Mouse (Mus musculus) left cerebral cortex, adult 11 months (tissue): ENCODE data around the gene Snx15.
A peak's percentile ranks its signal among the peaks of the same experiment; 100 is the strongest.

Source experiments
- DNase-seq: peaks from one replicate; pipeline ENCODE4 v3.0.0; 2022; ENCODE audit warnings: low spot score

Gene Snx15

DNA sequence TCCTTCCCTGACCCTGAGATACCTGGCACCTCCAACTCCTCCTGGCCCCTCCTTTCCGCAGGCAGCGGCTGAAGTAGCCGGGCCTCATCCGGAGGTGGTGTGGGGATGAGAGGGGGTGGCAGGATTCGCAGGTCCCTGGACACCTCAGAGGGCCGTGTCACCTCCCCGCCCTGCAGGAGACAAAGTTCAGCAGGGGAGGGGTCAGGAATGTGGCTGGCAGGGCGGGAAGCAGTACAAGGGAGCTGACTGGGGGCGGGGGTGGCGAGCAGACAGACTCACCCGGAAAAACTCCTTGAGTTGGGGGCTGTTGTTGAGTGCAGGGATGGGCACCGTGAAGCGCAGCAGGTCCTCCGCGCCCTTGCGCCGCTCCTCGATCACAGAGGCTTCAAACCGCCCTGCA, 6.3 kb downstream of the Snx15 start:
- no peak for DNase-seq

DNA sequence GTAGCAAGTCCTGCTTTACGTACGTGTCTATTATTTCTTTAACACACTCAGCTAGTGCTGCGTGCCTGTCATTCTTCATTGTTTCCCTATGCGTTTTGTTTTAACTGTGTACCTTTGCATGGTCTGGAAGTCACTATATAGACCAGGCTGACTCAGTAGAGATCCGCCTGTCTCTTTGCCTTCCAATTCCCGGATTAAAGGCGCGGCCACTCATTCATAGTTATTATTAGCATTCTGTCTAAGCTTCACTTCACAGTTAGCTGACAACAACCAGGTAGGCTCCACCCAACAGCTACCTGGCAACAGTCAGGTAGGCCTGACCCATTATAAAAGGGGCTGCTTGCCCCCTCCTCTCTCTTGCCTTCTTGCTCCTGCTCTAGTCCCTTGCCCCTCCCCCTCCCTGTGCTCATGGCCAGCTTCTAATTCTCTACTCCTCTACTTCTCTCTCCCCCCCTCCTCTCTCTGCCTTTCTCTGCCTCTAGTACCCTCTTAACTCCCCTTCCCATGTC, 9.4 kb downstream of the Snx15 start:
- no peak for DNase-seq

DNA sequence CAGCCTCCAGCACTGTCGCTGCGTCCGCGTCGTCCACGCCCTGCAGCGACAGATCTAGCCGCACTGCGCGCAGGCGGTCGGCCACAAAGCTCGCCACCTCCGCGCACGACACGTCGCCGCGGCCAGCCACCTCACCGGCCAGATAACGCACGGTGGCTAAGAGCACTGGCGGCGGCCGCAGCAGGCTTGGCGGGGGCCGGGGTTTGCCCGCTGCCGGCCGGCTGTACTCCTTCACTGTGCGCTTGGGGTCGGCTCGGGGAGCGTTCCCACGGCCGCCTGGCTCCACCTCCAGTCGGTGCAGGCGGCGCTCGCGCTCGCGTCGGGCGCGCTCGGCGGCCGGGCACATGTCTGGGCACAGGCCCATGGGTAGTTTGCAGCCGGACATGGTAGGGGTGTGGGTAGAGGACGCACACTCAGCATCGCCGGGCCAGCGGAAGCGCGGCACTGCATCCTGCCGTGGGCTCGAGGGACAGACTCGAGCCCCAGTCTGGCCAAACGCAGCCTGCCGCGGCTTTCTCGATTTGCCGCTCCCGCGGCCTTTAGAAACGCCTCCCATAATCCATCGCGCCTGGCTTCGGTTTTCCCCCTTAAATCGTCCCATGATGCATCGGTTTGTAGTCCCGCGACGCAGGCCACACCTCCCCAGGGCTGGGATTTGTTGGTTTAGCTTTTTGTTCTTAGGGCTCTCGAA, 10.0 kb downstream of the Snx15 start, which contains the start of gene Sac3d1:
TSS of gene Sac3d1 (minus strand) at position 665 of the 691 bp plus-strand sequence.
- peak; percentile 84 for DNase-seq

DNA sequence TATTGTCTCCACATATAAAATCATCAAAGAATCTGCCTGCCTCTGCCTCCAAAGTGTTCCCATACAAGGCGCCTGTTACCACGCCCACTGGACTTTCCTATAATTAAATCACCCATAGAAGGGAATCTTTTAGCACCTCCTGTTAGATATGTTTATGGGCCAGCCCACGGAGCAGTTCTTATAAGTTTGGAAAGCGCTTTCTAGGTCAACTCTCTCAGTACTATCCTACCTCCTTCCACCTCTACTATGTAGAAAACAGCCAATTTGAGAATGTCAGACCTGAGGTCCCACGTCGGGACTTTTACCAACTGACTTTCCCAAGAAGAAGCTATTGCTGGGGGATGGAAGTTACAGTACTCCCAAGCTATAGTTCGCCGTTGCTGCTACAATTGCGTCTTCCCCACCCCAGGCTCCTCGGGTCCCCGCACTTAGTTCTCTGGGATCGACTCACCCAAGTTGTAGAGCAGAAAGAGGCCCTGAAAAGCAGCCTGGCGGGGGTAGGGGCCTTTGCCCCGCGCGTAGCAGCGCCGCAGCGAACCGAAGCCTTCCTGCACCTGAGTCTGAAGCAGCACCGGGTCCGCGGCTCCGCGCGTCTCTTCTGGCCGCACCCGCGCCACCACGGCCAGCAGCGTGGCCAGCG, 10.6 kb downstream of the Snx15 start:
- DNase-seq: no peak

DNA sequence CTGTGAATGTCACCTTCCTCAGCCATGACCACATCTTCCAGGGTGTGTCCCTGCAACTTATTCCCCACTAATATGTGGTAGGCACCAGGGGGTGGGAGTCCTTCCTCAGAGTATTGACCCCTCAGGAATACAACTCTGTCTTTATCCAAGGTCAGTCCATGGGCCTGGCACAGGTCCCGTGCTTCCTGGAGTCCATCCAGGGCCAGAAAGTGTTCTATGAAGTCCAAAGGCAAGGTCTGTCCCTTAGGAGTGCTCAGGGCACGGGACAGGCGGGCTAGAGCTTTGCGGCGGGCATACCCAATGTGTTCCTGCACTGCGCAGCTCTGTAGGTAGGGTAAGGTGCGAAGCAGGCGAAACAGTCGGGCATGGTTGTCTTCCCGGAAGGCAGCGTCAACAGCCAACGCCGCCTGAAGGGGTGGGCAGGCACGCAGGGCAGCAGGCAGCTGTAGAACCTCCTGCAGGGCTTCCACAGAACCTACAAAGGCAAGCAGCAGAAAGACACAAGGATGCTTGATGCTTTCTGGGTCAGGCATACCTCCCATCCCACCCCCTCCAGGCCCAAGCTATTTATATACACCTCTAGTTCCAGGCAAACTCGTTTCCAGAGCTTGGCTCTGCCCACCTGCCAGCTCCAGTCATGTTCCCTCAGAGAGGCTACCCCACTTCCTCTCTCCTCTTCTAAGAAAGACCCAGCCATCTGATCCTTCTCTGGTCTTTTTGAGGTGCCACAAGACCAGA, 11.8 kb downstream of the Snx15 start:
- no peak for DNase-seq

DNA sequence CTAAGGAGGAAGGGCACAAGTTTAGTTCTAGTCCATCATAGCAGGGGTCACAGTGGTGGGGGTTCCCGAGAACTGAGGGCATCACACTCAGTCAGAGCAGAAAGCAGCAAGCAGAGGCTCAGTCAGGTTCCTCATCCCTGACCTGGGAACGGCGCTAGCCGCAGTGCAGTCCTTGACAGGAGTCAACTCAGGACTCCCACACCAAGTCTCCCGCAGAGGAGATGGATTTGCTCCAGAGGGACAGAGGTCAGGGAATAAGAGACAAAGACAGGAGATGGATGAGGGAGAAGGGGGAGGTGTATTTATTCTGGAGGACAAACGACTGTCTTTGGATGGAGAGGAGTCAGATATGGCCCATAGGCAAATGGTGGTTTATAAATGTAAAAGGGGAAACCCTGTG, 15.0 kb downstream of the Snx15 start:
- no peak for DNase-seq

DNA sequence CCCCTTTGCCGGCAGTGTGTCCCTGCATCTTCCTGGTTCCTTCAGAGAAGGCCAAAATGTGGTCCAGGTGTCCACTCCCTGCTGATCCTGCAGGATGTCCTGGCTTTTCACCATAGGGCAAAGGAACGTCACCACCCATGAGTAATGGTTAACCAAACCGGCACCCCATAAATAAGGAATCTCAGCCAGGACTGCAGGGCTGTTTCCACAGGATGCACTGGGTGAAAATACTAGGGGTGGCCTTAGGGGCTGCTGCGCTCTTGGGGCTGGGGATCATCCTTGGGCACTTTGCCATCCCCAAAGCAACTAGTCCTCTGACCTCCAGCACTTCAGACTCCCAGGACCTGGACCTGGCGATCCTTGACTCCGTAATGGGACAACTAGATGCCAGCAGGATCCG, 22.5 kb downstream of the Snx15 start, which contains the start of gene Naaladl1:
TSS of gene Naaladl1 (plus strand) at position 197 of the 400 bp plus-strand sequence.
- DNase-seq: no peak

DNA sequence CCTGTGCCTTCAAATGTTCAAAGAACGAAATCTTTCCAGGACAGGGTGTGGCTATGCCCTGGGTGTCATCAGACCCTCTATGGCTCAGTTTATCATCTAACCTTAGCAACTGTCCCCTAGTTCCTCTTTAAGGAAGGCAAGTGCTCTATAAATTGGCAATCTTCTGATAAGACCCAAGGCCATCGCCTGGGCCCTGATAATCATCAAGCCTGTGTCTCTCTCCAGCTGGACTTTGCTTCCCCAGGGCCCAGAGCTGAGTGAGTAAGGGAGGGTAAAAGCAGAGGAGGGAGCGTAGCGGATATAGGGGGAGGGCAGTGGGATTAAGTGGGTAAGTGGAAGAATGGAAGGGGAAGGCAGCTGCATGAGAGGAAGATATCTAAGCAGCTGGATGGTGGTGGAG, 23.6 kb downstream of the Snx15 start:
- no peak for DNase-seq

DNA sequence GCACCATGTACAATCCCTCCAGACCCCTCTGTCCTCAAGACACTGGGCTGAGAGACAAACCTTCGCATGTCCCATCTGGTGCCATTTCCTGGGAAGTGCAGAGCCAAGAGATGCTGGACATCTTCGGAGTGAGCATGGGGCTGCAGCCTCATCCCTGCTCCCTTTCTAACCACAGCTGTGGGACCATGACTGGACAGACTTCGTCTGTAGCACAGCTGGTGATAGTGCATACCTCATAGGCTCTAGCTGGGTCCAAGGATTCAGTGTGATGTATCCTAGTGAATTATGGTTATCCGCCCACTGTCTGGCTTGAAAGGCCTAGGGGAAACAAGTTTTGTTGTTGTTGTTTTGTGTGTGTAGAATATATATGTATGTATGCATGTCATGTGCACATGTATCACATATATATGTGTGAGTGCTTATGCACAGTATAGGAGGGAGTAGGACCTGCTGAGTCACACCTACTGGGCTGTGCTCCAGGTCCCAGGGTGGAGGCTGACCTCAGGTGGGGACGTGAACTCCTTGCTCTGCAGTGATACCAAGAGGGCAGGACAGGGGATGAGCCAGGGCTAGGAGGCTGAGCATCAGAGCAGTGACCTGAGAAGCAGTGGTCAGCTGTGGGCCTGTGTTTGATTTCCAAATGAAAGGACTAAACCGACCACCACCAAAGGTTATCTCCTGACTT, 25.8 kb downstream of the Snx15 start:
- no peak for DNase-seq

DNA sequence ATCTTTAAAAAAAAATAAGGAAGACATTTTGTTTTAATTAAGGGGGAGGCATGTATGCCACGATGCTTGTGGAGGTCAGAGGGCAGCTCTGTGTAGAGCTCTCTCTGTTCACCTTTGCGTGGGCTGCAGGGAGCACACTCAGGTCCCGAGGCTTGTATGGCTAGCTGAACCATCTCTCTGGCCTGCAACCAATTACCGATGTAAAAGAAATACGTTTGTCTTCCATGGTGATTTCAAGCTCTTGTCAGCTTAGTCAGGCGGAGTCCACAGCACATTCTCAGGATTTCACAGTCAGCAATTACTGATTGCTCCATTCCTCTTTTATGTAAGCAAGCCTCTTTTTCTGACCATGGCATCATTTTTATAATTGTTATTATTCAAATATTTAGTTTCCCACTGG, 26.9 kb downstream of the Snx15 start:
- no peak for DNase-seq

DNA sequence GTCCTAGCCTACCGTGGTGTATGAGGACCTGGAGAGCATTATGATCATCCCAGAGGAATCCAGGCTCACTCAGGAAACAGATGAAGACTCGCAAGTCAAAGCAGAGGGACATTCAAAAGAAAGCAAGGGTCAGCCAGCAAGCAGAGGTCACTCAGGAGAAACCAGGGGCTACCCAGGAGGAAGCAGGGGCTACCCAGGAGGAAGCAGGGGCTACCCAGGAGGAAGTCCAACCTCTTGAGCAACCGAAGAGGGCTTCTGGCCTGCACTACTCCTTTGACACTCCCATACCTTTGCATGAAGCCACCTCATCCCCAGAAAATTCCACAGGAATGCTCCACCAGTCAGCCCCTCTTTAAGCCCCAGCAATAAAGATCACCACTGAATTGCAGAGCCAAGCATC, 30.3 kb downstream of the Snx15 start:
- no peak for DNase-seq

DNA sequence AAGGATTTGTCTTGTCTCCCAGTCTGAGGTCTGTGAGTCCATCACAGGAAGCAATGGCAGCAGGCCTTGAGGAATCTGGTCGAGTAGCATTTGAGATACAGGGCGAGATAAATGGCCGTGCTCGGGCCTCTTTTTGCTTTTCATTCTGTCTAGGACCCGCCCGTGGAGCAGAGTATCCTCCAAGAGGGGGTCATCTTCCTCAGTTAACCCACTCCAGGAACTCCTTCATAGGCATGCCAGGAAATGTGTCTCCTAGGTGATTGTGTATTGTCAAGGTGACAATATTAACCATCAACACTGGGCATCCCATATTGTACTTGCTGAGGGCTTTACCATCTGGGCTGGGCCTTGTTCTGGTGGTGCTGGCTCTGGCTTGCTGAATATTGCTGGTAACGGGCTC, 34.0 kb downstream of the Snx15 start, which contains the start of gene AC131692.1:
TSS of gene AC131692.1 (plus strand) at position 301 of the 400 bp plus-strand sequence.
- no peak for DNase-seq

DNA sequence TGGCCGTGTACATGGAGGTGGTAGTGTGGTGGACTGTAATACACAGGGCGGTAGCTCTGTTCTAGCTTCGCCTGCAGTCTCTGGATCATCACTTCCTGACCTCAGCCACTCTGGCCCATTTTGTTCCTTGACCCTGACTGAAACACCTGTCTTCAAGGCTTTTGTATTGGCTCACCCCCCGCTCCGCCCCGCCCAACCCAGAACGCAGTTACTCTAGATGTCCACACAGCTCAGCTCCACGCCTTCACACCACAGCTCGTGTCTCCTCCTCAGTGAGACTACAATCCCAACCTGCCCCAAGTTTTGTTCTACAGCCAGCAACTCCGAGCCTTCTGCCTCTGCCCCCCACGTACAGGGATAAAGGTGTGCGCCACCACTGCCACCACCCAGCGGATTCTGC, 39.3 kb downstream of the Snx15 start:
- no peak for DNase-seq

DNA sequence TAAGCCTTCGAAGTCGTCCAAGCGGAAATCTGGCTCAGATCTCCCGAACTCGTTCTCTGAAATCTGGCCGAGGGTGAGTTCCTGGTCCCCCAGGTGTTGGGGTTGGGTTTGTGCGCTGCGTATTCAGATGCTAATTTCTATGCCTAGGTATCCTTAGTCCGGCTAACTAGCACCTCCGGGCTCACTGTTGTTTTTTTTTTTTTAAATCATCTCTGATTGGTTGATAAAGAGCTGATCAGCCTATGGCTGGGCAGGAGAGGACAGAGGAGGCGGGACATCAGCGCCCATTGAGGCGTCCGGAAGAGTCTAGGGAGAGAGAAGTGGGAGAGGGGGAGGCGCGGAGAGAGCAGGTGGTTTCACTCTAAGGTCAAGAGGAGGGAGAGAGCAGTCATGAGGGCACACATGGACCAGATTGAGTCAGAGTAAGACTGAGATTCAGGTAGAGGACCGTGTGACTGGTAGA, 42.7 kb downstream of the Snx15 start:
- no peak for DNase-seq

DNA sequence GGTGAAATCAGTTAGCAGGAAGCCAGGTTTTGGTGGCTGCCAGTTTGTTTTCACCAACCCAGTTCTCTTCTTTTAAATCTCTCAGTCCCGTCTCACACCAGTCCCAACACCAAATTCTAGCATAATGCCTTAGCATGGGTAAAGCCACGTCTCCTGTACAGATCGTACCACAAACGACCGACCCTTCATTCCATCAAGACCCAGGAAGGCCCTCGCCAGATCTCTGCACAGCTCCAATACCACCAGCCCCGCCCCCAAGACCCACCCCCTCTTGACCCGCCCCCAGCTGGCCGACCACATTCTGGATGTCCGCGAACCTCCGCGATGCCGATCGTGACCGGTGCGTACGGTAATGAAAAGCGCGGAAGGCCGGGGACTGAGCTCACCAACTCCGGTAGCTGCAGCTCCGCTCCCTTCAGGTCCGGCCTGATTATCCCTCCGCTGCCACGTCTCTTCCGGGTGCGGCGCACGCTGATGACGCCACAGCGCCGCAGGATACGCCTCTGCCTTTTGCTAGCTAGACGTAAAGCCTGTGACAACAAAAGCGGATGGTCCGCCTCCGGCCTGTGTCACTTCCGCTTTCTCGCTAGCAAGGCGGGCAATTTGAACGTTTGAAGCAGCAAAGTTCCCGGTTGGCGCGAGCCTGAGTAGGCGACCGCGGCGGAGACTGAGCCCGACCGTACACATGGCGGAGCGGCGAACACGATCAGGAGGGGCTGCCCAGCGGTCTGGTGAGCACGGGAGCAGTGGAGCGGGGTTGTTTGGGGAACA, 43.4 kb downstream of the Snx15 start, which contains the start of the genes Zfpl1 and Cdca5:
TSS of gene Zfpl1 (minus strand) at position 479 of the 771 bp plus-strand sequence.
TSS of gene Cdca5 (plus strand) at position 506 of the 771 bp plus-strand sequence.
- peak; percentile 96 for DNase-seq

DNA sequence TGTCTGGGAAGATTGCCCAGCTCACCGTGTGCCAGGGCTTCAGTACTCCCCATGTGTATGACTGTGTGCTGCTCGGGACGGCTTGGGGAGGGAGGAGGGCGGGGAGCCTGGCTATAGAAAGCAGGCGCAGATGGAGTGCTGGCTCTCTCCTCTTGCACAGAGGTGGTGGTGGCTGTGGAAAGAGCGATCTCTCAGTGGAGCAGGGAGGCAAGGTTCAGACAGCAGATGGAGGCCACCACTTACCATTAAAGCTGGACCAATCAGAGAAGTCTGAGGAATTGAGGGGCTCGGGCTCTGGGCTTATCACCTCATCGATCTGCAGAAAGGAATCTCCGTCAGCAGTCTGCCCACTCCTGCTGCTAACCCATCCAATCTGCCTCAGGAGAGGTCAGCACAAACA, 45.9 kb downstream of the Snx15 start, which contains the start of gene Gm28374:
TSS of gene Gm28374 (minus strand) at position 101 of the 400 bp plus-strand sequence.
- no peak for DNase-seq

DNA sequence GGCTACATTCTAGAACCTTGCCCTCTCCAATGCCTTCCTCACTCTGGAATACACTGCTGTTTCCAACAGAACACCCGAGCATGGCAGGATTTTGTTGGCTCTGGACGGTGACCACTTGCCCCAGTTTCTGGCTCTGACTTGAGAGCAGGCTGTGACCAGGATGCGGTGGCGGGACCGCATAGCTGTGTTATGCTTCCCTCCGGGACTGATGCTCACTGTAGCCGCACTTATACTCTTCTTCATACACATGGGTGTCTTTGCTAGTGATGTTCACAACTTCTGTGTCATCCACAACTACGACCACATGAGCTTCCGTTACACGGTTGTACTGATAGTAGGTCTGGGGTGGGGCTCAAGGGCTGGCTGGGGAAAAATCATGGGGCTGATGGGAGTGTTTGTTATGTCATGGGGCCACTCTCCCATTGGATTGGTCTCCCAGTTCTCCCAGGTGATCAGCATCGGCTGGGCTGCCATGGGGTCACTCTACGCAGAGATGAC, 48.1 kb downstream of the Snx15 start, which contains the start of gene Tmem262:
TSS of gene Tmem262 (plus strand) at position 51 of the 498 bp plus-strand sequence.
- no peak for DNase-seq

DNA sequence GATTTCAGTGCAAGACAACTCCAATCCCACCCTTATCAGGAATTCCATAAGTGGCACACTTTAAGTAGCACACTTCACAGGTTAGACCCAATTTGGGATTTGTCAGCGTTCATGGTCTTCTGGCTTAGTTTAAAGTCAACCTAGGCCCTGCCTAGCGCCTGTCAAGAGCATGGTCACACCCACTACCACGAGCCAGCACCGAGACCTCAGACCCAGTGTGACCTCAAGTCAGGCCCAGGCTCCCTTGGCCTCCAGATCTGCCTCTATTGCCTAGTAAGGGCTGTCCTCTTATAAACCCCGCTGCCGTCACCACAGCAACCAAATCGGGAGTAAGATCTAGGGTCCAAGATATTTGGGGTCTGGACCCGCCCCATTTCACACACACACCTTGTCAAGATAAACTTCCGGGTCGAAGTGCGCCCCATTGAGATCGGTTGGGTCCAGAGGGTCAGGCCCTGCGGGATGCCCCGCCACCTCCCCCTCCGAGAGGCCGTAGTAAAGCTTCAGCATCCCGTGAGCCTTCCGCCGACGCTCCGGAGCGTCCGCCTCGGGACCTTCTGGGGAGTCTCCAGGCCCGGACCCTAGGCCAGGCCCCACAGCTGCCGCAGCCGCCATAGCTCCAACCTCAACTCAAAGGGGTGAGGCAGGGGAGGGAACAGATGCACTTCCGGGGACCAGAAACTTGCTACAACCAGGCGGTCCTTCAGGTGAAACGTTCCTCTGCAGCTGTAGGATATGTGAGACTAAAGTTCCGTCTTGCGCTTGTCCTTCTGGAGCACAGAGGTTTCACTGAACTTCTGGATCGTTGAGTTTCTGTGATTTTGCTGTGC, 51.3 kb downstream of the Snx15 start, which contains the start of gene Vps51:
TSS of gene Vps51 (minus strand) at position 668 of the 830 bp plus-strand sequence.
- DNase-seq: peak; percentile 76

DNA sequence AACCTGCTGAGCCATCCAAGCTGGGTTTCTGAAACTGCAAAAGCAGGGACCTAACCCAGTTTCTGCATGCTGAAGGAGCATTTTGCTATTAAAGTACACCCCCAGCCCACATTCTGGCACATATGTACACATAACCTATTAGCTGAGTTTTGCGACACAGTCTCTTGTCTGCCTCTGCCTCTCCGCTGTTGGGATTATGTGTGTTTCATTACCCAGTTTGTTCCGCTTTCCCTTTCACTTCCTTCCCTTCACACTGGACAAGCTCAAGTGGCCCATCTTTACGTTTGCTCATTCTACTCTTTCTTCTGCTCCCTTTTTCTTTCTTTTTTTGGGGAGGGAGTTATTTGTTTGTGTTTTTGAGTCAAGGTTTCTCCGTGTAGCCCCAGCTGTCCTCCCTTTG, 54.2 kb downstream of the Snx15 start:
- DNase-seq: no peak

DNA sequence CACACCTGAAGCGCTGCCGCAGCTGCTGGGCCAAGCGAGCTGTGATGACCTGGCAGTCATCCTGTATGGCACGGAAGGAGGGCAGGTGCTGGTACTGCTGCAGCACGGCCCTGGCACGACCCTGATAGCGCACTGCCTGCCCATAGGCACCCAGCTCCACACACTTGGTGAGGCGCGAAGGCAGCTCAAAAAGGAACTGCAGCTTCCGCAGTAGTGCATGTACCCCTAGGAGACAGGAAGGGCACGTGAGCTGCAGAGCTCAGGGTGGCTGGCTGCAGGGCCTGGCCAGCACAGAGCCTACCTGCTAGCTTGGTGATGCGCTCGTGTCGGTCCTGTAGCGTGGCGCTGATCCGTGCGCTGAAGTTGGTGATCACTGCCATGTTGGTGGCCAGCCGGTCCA, 56.8 kb downstream of the Snx15 start:
- DNase-seq: no peak
